In the genomic region with DNA sequence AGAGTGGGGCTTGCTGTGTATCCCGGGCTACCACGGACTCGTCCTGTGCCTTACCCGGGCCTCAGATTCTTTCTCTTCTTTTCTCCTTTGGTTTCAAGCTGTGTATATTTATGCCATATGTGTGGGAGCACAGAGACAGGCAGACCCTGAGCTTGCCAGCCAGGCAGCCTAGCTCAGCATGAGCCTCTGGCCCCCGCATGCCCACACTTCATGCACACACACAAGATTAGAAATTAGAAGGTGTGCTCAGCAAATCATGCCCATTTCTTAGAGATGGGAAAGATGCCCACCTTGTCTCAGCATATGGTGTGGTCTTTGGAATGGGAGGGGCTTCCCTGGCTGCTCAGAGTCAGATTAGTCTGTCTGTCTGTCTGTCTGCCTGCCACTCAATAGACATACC, we compare ENCODE assay signal across 15 mouse cellular contexts. TPM values are rescaled to one million over a fixed set of nuclear protein-coding genes. Genes with fewer than 3 reads are reported as not detected.
A peak's percentile ranks its signal among the peaks of the same experiment; 100 is the strongest.
DNase-seq lines count a peak whose midpoint lies in the region; ATAC-seq and TF ChIP-seq lines count a peak whose summit lies in the region.
"Had no signal": no experiment of that assay in that cellular context is flagged by ENCODE, and none has a peak within 500 bp of the region (broad histone marks: within the 10 kb centered on the region; RNA-seq: fewer than 3 reads in every experiment).

No protein-coding gene starts in this region.

- H3K36me3 ChIP-seq in hindbrain, embryonic 13.5 days, result peaks cover 34% of the 10 kb centered on the region
- H3K36me3 ChIP-seq in hindbrain, embryonic 10.5 days, result peaks cover 71% of the 10 kb centered on the region
- H3K36me3 ChIP-seq in limb, embryonic 10.5 days, result peaks cover 43% of the 10 kb centered on the region
- H3K36me3 ChIP-seq in stomach, postnatal 0 days (ENCODE audit: control insufficient read depth, insufficient read depth, low read length), result peaks cover 7% of the 10 kb centered on the region; the same call in 1 of the 2 replicates

- H3K4me2 ChIP-seq in hindbrain, embryonic 13.5 days, result no peak overlapping the region
- no peak overlapping the region for H3K4me2 ChIP-seq in stomach, postnatal 0 days (replicated peaks; ENCODE audit: low read depth)

- no peaks in the 10 kb centered on the region for H3K27me3 ChIP-seq in hindbrain, embryonic 13.5 days
- no peaks in the 10 kb centered on the region for H3K27me3 ChIP-seq in hindbrain, embryonic 10.5 days (ENCODE audit: insufficient read depth, poor library complexity, severe bottlenecking)
- H3K27me3 ChIP-seq in limb, embryonic 10.5 days (ENCODE audit: low read depth, poor library complexity, severe bottlenecking), result no peaks in the 10 kb centered on the region
- no peaks in the 10 kb centered on the region for H3K27me3 ChIP-seq in stomach, postnatal 0 days (ENCODE audit: control insufficient read depth, insufficient read depth, low read length)
- H3K27me3 ChIP-seq: Patski had no signal

- no peak for TF ChIP-seq POLR2A in cortical plate, adult 2 months (IDR thresholded peaks at IDR 0.05; ENCODE audit: extremely low read depth, insufficient read depth, low read length)

- DNase-seq in hindbrain, embryonic 10.5 days (ENCODE audit: low spot score), result no peak
- DNase-seq in frontal cortex, postnatal 36 days (ENCODE audit: low spot score in 2 of 2), result peak; percentile 66 to 84
- DNase-seq in limb, embryonic 10.5 days (ENCODE audit: low spot score), result no peak
- no peak for DNase-seq in embryo, embryonic 11 days
- DNase-seq in stomach, postnatal 0 days (ENCODE audit: low spot score), result no peak
- DNase-seq in cerebellum, adult 11 months, result no peak
- DNase-seq: cerebellum, postnatal 36 days; gastrocnemius, postnatal 36 days; liver, postnatal 0 days; spleen, adult 18-20 months had no signal

- no peak for TF ChIP-seq CTCF in cortical plate, adult 2 months (IDR thresholded peaks at IDR 0.05; ENCODE audit: extremely low read depth, insufficient read depth, low read length)
- TF ChIP-seq CTCF in stomach, postnatal 0 days (IDR thresholded peaks at IDR 0.05; ENCODE audit: low read depth), result no peak

- peaks cover 42% of the 10 kb centered on the region for H3K4me1 ChIP-seq in hindbrain, embryonic 13.5 days (replicated peaks)
- H3K4me1 ChIP-seq in hindbrain, embryonic 10.5 days (replicated peaks), result peaks cover 60% of the 10 kb centered on the region
- H3K4me1 ChIP-seq in cortical plate, adult 2 months (ENCODE audit: control insufficient read depth, insufficient read depth, low read length), result peaks cover 11% of the 10 kb centered on the region
- peaks cover 25% of the 10 kb centered on the region; the same call in 1 of the 2 replicates for H3K4me1 ChIP-seq in limb, embryonic 10.5 days
- H3K4me1 ChIP-seq in stomach, postnatal 0 days (replicated peaks; ENCODE audit: control insufficient read depth, insufficient read depth), result peaks cover 5% of the 10 kb centered on the region; the same call in 1 of the 2 replicates

- H3K27ac ChIP-seq in hindbrain, embryonic 13.5 days, result no peak overlapping the region
- no peak overlapping the region for H3K27ac ChIP-seq in hindbrain, embryonic 10.5 days
- H3K27ac ChIP-seq in cortical plate, adult 2 months (ENCODE audit: insufficient read depth, low read length), result peak overlapping the region; percentile 90
- H3K27ac ChIP-seq in limb, embryonic 10.5 days, result 0 out of 2 replicates have a peak overlapping the region, but pooled peaks have one; percentile 19
- H3K27ac ChIP-seq in stomach, postnatal 0 days (replicated peaks), result no peak overlapping the region
- H3K27ac ChIP-seq: macrophage had no signal

- ATAC-seq in hindbrain, embryonic 13.5 days (ENCODE audit: low FRiP score), result no peak
- ATAC-seq in stomach, postnatal 0 days (ENCODE audit: low FRiP score, low TSS enrichment), result no peak
- ATAC-seq: hindbrain, embryonic 16.5 days; liver, postnatal 0 days; Patski had no signal

- H3K9ac ChIP-seq in hindbrain, embryonic 13.5 days, result 0 out of 2 replicates have a peak overlapping the region, but pooled peaks have one; percentile 19
- no peak overlapping the region for H3K9ac ChIP-seq in stomach, postnatal 0 days (ENCODE audit: low read length)
- H3K9ac ChIP-seq: liver, postnatal 0 days had no signal

- WGBS in hindbrain, embryonic 13.5 days, result 72% methylated on average over 5 of the region's 5 CpGs
- 79% methylated on average over 5 of the region's 5 CpGs for WGBS in hindbrain, embryonic 10.5 days
- 95% methylated on average over 5 of the region's 5 CpGs for WGBS in limb, embryonic 10.5 days
- WGBS in stomach, postnatal 0 days, result 86% methylated on average over 5 of the region's 5 CpGs

- H3K9me3 ChIP-seq in hindbrain, embryonic 13.5 days, result no peaks in the 10 kb centered on the region
- 0 out of 2 replicates have a peak, but pooled peaks cover 2% of the 10 kb centered on the region for H3K9me3 ChIP-seq in hindbrain, embryonic 10.5 days
- no peaks in the 10 kb centered on the region for H3K9me3 ChIP-seq in limb, embryonic 10.5 days (replicated peaks)
- no peaks in the 10 kb centered on the region for H3K9me3 ChIP-seq in stomach, postnatal 0 days (ENCODE audit: control insufficient read depth, low read length)

- H3K4me3 ChIP-seq in hindbrain, embryonic 13.5 days, result no peak overlapping the region
- H3K4me3 ChIP-seq in hindbrain, embryonic 10.5 days, result no peak overlapping the region
- H3K4me3 ChIP-seq in cortical plate, adult 2 months (ENCODE audit: insufficient read depth, low read length), result no peak overlapping the region
- no peak overlapping the region for H3K4me3 ChIP-seq in limb, embryonic 10.5 days
- no peak overlapping the region for H3K4me3 ChIP-seq in stomach, postnatal 0 days (ENCODE audit: low read depth, low read length)

- TF ChIP-seq EP300 in stomach, postnatal 0 days (optimal IDR thresholded peaks at IDR 0.05), result no peak

RNA-seq across cellular contexts. Expression of a gene that starts 29.7 kb away (rescaled TPM):
- 12.8 and 15.2 TPM in 2 replicates for polyA plus RNA-seq in hindbrain, embryonic 13.5 days (2015; fragmentation: Nextera tagmentation; extraction: Ambion mirVana)
- 13.5 and 16.9 TPM in 2 replicates for polyA plus RNA-seq in hindbrain, embryonic 10.5 days (2016; fragmentation: Nextera tagmentation; extraction: Ambion mirVana)
- polyA plus RNA-seq in cortical plate, adult 2 months (2012; rRNA removed), result 31.5 and 32.5 TPM in 2 replicates
- 11.2 and 16.2 TPM in 2 replicates for polyA plus RNA-seq in limb, embryonic 10.5 days (2016; fragmentation: Nextera tagmentation; extraction: Ambion mirVana)
- polyA plus RNA-seq in stomach, postnatal 0 days (2015; fragmentation: Nextera tagmentation; extraction: Ambion mirVana), result 4.2 and 5.0 TPM in 2 replicates

RNA-seq across cellular contexts. Expression of a gene that starts 32.8 kb away (rescaled TPM):
- polyA plus RNA-seq in hindbrain, embryonic 13.5 days (2015; fragmentation: Nextera tagmentation; extraction: Ambion mirVana), result 5.3 and 5.6 TPM in 2 replicates
- polyA plus RNA-seq in hindbrain, embryonic 10.5 days (2016; fragmentation: Nextera tagmentation; extraction: Ambion mirVana), result 5.2 and 5.5 TPM in 2 replicates
- 19.4 and 21.1 TPM in 2 replicates for polyA plus RNA-seq in cortical plate, adult 2 months (2012; rRNA removed)
- polyA plus RNA-seq in limb, embryonic 10.5 days (2016; fragmentation: Nextera tagmentation; extraction: Ambion mirVana), result 3.5 and 4.5 TPM in 2 replicates
- polyA plus RNA-seq in stomach, postnatal 0 days (2015; fragmentation: Nextera tagmentation; extraction: Ambion mirVana), result 3.5 and 3.8 TPM in 2 replicates

Comparison
In these comparisons a context has a peak if more than half of its experiments do, and no peak if none do; other contexts are left out.
1. H3K27ac ChIP-seq: peak in cortical plate, adult 2 months (single experiment) and limb, embryonic 10.5 days (single experiment); none in hindbrain, embryonic 13.5 days (single experiment), hindbrain, embryonic 10.5 days (single experiment) and stomach, postnatal 0 days (single experiment).
2. DNase-seq: peak in frontal cortex, postnatal 36 days (2 of 2); none in hindbrain, embryonic 10.5 days (single experiment), limb, embryonic 10.5 days (single experiment), embryo, embryonic 11 days (single experiment), stomach, postnatal 0 days (single experiment) and cerebellum, adult 11 months (single experiment).